Mouse (Mus musculus): Measurements from ENCODE around the gene Serbp1.

DNA sequence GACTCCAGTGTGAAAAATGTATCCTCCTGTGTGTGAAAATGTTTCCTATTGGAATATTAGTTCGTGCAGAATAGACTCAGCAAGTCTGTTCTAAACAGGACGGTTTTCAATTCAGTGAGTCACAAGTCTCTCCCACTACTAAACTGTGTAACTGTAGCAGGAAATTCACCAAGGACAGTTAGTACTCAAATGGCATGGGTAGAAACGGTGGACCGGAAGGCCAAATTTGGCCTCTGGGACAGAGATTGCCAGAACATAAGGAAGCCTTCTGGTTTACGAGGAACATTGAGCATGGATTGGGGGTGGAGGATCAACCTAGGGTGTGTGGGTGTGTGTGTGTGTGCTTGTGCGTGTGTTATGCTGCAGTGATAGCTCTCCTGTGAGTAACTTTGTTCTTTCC, 41.2 kb upstream of the Serbp1 start:
- TF ChIP-seq CTCF (IDR thresholded peaks at IDR 0.05; ENCODE audit: low read depth) (no peak), EP300 (IDR thresholded peaks at IDR 0.05; ENCODE audit: low read depth) (no peak)
